Mouse (Mus musculus) ES-E14 (cell line): ENCODE data around the gene Rmnd5b. TPM values are rescaled to one million over a fixed set of nuclear protein-coding genes. Genes with fewer than 3 reads are reported as not detected.
A peak's percentile ranks its signal among the peaks of the same experiment; 100 is the strongest.

ENCODE experiments used
- DNase-seq: peaks from one replicate; pipeline ENCODE4 v3.0.0-alpha.2; 2013; ENCODE audit warnings: low read depth, low spot score
- H3K27ac ChIP-seq: 2 replicates; pipeline ENCODE4 v1.5.1; 2012; ENCODE audit warnings: low read depth, mild to moderate bottlenecking, low read length, moderate library complexity, mixed read lengths; ENCODE audit not compliant: poor library complexity, insufficient read depth, severe bottlenecking
- H3K36me3 ChIP-seq: 2 replicates; pipeline ENCODE4 v1.6.1; 2012; ENCODE audit warnings: mild to moderate bottlenecking, low read length, moderate library complexity, mixed read lengths; ENCODE audit not compliant: control insufficient read depth, poor library complexity, insufficient read depth, severe bottlenecking
- H3K4me1 ChIP-seq, 2 experiments: fragments of 150-350 bp in 1 of 2; sonication (generic) in 1 of 2; 2 replicates each; pipeline ENCODE4 v1.6.1; 2012; ENCODE audit warnings: low read length in 2 of 2, mild to moderate bottlenecking in 1 of 2, mixed read lengths in 1 of 2; ENCODE audit not compliant: control insufficient read depth in 2 of 2, insufficient read depth in 2 of 2, poor library complexity in 1 of 2
- H3K4me3 ChIP-seq, 2 experiments: fragments of 150-350 bp in 1 of 2; sonication (generic) in 1 of 2; 2 replicates each; pipeline ENCODE4 v1.5.1; 2012; ENCODE audit warnings: low read length in 2 of 2, low read depth in 1 of 2, mild to moderate bottlenecking in 1 of 2, mixed read lengths in 1 of 2; ENCODE audit not compliant: insufficient read depth in 1 of 2, poor library complexity in 1 of 2, severe bottlenecking in 1 of 2
- H3K9ac ChIP-seq: 2 replicates; pipeline ENCODE4 v1.6.1; 2012; ENCODE audit warnings: low read depth, mild to moderate bottlenecking, low read length, mixed read lengths; ENCODE audit not compliant: poor library complexity, insufficient read depth, severe bottlenecking
- H3K9me3 ChIP-seq: fragments of 150-350 bp; sonication (generic); 2 replicates; pipeline ENCODE4 v1.6.1; 2012; ENCODE audit warnings: low read depth, mild to moderate bottlenecking, low read length; ENCODE audit not compliant: control insufficient read depth, insufficient read depth
- CHD2 ChIP-seq: IDR thresholded peaks from 2 replicates; pipeline ENCODE4 v1.6.1; 2014; ENCODE audit warnings: mild to moderate bottlenecking, low read depth, low read length, inconsistent platforms
- HCFC1 ChIP-seq: IDR thresholded peaks from 2 replicates; pipeline ENCODE4 v1.6.1; 2012; ENCODE audit warnings: low read length, inconsistent platforms, borderline replicate concordance; ENCODE audit not compliant: insufficient read depth
- MAFK ChIP-seq: IDR thresholded peaks from 2 replicates; pipeline ENCODE4 v1.6.1; 2014; ENCODE audit warnings: mild to moderate bottlenecking, low read depth, low read length, inconsistent platforms; ENCODE audit not compliant: insufficient read depth
- ZC3H11A ChIP-seq: IDR thresholded peaks from 2 replicates; pipeline ENCODE4 v1.6.1; 2012; ENCODE audit warnings: low read depth, mild to moderate bottlenecking, inconsistent platforms, low read length, borderline replicate concordance
- ZNF384 ChIP-seq: IDR thresholded peaks from 2 replicates; pipeline ENCODE4 v1.6.1; 2012; ENCODE audit warnings: low read depth, low read length, inconsistent platforms
- in situ Hi-C, 2 experiments: fragments of 600-800 bp; cut with MboI; formaldehyde crosslinking; loops; one replicate each; pipeline ENCODE4 v1.15.1; 2025; ENCODE audit warnings: low sequenced_read_pairs in 2 of 2, inconsistent platforms in 1 of 2; ENCODE audit not compliant: unreplicated experiment in 2 of 2
- total RNA-seq: library from RNA; depleted of rRNA; stranded (reverse); fragments of 300-350 nt; gene quantifications from 2 replicates; pipeline ENCODE4 v1.2.3, GENCODE M21; 2012

Rmnd5b gene
- total RNA-seq, 1 experiment = 41.1 TPM

- H3K9me3 ChIP-seq = no peaks in the 10 kb centered on the region
- H3K9ac ChIP-seq = no peak overlapping the region
- TF ChIP-seq ZC3H11A = no peak
- no peak for TF ChIP-seq CHD2
- TF ChIP-seq ZNF384 = no peak
- no peak for TF ChIP-seq MAFK
- TF ChIP-seq HCFC1 = no peak
- H3K4me1 ChIP-seq = peaks cover 5 to 11% of the 10 kb centered on the region in 2 experiments; a peak in 3 of 4 replicates
- H3K27ac ChIP-seq = no peak overlapping the region
- no peak for DNase-seq
- peaks cover 31% of the 10 kb centered on the region for H3K36me3 ChIP-seq
- in situ Hi-C loops = no loop called here
- no peak overlapping the region for H3K4me3 ChIP-seq
Measured at GRCm38 (mm10) chr11:51652889-51653418, 17.3 kb upstream of the Rmnd5b start.

DNA sequence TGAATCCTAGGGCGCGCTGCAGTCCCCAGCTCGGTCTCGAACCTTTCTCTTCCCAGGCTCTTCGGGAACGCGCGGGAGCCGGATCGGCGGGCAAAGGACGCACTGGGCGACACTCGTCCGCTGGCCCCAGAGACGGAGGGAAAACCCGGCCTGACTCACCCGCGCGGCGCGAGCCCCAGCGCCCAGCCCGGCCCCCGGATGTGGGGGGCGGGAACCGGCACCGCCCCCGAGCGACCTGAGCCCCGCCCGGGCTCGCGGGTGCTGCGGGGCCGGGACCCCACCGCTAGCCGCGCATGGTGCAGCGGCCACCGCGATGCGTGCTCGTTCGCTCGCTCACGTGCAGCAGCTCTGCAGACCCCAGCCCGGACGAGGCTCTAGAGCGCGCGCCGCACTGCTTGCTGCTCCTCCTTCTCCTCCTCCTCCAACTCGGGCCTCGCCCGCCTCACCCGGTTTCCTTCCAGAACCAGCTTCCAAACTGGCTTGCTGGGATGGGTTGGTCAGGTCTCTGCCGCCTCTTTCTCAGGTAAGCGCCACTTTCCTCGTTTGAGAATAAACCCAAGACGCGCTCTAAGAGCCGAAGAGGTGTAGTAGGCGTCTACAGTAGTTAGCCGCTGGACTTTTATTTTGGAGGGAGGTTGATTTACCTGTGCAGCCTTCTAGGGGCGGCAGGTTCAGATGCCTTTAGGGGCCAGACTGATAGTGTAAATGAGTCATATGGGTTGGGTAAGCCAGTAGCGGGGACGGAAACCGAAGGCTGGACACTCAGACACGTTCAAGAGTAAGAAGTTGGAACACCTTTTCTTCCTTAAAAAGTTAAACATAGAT, 15.2 kb upstream of the Rmnd5b start, which contains the start of the genes N4bp3 and D930048N14Rik:
N4bp3 (minus strand) TSS at position 152 of the 825 bp plus-strand sequence.
D930048N14Rik (plus strand) TSS at position 264 of the 825 bp plus-strand sequence.
- Histone ChIP-seq H3K27ac (peak within 1 kb of the TSS; percentile 37; the same call in 1 of the 2 replicates), H3K4me1 (peaks cover 9 to 25% of the 10 kb centered on the region in 2 experiments), H3K9me3 (no peaks in the 10 kb centered on the region), H3K36me3 (peaks cover 21% of the 10 kb centered on the region), H3K4me3 (peak within 1 kb of the TSS; percentile 77 to 83), H3K9ac (peak within 1 kb of the TSS; percentile 80)
- in situ Hi-C loops = no loop called here
- TF ChIP-seq MAFK (no peak), ZNF384 (no peak), HCFC1 (no peak), ZC3H11A (no peak)
- no peak for DNase-seq

- Histone ChIP-seq H3K4me1 (peaks cover 9 to 25% of the 10 kb centered on the region in 2 experiments), H3K36me3 (peaks cover 26% of the 10 kb centered on the region)
Measured at GRCm38 (mm10) chr11:51650261-51650660, 14.6 kb upstream of the Rmnd5b start.

GRCm38 (mm10) chr11:51649889-51650199, 14.1 kb upstream of the Rmnd5b start:
- Histone ChIP-seq H3K36me3 (peaks cover 26% of the 10 kb centered on the region), H3K9me3 (no peaks in the 10 kb centered on the region), H3K27ac (peak overlapping the region; percentile 19; the same call in 1 of the 2 replicates), H3K9ac (peak overlapping the region; percentile 80), H3K4me3 (peak overlapping the region; percentile 77 to 83), H3K4me1 (peaks cover 9 to 28% of the 10 kb centered on the region in 2 experiments)
- TF ChIP-seq ZNF384 = no peak
- TF ChIP-seq HCFC1 = no peak
- no peak for TF ChIP-seq MAFK
- no peak for TF ChIP-seq CHD2
- TF ChIP-seq ZC3H11A = no peak
- DNase-seq = no peak
- in situ Hi-C loops = no loop called here

More at GRCm38 (mm10) chr11:51650261-51650660, 14.6 kb upstream of the Rmnd5b start:
- peak overlapping the region; percentile 80 for H3K9ac ChIP-seq
- TF ChIP-seq ZNF384 = no peak
- no peak for TF ChIP-seq CHD2
- TF ChIP-seq ZC3H11A = no peak
- no peak for TF ChIP-seq MAFK
- TF ChIP-seq HCFC1 = no peak
- H3K9me3 ChIP-seq = no peaks in the 10 kb centered on the region
- DNase-seq = no peak
- peak overlapping the region; percentile 77 to 83 for H3K4me3 ChIP-seq
- in situ Hi-C loops = no loop called here
- peak overlapping the region; percentile 37; the same call in 1 of the 2 replicates for H3K27ac ChIP-seq
